Mouse (Mus musculus) inflammation-experienced regulatory T-cells, adult 6 months (primary cell): ENCODE data around the gene Il2rg. TPM values are rescaled to one million over a fixed set of nuclear protein-coding genes. Genes with fewer than 3 reads are reported as not detected.

Experiments used
- ATAC-seq: one replicate; pipeline ENCODE4 v1.8.0; 2017
- polyA plus RNA-seq, 3 experiments: library from polyadenylated mRNA; unstranded; fragments of 100-300 nt; shearing (Covaris generic); gene quantifications; one replicate each; pipeline ENCODE4 v1.2.1; 2017

The Il2rg gene
- polyA plus RNA-seq, 3 experiments from 2014 or later: 1,580 to 1,755 (median 1,720) TPM

DNA sequence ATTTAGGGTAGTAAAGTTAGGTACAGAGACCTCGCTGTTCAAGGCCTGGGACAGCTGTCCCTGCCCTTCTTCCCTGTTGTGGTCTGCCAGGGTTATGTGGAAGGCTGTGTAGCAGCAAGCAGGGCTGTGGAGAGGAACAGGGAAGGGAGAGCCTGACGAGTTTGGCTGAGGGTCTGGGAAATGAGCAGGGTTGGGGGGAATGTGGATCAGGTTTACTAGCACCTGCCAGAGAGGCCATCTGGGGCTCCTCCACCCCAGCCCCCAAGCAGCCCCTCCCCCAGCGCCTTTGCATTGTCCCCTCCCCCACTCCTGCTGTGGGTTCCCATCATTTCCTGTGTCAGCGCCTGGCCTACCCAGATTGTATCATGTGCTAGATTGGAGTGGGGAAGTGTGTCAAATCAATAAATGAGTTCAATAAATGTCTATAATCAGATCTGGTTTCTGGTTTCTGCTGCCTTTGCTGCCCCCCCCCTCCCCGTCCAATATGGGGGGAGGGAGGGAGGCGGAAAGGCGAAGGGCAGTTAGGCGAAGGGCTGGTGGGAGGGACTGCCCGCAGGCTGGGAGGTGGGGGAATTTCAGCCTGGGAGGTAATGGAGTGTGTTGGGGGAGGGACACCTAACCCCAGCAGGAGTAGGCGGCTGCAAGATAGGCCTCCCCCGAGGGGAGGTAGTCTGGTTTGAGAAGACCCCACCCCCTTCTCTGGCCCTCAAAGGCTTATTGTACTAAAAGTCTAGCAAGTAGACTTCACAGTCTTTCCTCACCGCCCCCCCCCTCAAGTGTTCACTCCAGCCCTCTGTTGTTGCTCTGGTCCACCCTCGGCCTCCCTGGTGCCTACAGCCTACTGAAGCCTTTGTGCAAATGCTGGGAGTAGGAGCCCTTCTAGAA, 7.4 kb downstream of the Il2rg start:
- peak; percentile 36 for ATAC-seq

GRCm38 (mm10) chrX:101256603-101257002, 11.5 kb downstream of the Il2rg start:
- no peak for ATAC-seq

DNA sequence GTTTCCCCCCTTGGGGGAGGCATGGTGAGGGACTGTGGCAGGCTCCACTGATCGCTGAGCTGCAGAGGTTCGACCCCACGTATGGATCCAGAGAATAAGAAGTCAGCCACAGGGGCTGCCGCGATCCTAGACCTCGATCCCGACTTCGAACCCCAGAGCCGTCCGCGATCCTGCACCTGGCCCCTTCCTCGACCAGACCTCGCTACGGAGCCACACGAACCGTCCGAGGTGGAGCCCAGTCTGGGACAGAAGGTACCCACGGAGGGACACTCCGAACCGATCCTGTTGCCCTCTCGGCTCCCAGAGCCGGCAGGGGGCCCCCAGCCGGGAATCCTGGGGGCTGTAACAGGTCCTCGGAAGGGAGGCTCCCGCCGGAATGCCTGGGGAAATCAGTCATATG, 13.3 kb downstream of the Il2rg start:
- ATAC-seq: peak; percentile 16

GRCm38 (mm10) chrX:101253952-101254729, 13.9 kb downstream of the Il2rg start, which contains the start of gene Foxo4:
Gene Foxo4 (plus strand): TSS chrX:101254528.
- ATAC-seq: peak; percentile 83

DNA sequence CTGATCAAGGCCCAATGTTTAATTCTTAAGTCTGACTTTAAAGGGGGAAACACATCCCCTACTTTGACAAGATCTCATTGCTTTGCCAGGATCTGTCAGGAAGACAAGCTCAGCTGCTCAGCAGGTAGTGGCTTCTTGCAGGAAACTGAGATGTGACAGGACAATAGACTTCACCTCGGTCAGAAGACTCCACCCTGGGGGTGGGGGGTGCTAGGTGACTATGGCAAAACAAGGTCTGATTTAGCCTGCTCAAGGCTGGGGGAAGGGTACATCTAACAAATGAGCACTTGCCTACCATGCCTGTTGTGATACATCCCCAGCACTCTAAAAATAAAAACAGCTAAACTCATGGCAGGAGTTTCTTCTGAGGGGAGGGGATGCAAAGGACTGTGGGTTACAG, 23.0 kb downstream of the Il2rg start:
- ATAC-seq: no peak

DNA sequence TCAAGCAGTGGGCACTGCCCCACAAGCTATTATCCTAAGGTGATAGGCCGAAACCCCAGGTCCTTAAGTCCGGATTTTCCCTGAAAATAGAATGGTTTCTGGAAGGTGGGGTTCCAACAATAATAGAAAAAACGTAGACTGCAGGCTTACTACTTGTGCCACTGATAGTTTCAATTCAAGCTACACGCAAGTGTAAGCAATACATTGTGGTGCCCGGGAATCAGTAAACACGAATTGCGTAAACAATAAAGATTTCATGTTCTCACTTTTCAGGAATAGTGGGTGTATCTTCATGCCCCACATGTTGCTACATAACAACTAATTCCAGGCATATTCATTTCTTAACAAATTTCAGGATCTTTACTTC, 45.3 kb downstream of the Il2rg start:
- no peak for ATAC-seq

GRCm38 (mm10) chrX:101221834-101222795, 45.9 kb downstream of the Il2rg start, which contains the start of gene Snx12:
Gene Snx12 (minus strand): TSS chrX:101222563.
- ATAC-seq: peak; percentile 93

Other genes with a start within 250 kb of the Il2rg start
- gene Tex11, start 208.6 kb downstream of the Il2rg start, polyA plus RNA-seq: 1 to 10 TPM in 1 of 3 experiments, not detected in 2; 2.7 TPM
- gene Slc7a3, start 182.2 kb downstream of the Il2rg start, polyA plus RNA-seq: 1 to 10 TPM in 1 of 3 experiments, under 1 TPM in 1, not detected in 1; 0.63 to 1.2 TPM
- gene Snx12, start 45.7 kb downstream of the Il2rg start, polyA plus RNA-seq: 10 to 100 TPM; 43.0 to 58.6 (median 44.6) TPM
- 1 to 10 TPM; 3.6 to 4.7 (median 4.7) TPM for gene Foxo4, start 13.7 kb downstream of the Il2rg start, polyA plus RNA-seq
- 1 to 10 TPM in 2 of 3 experiments, not detected in 1; 2.1 to 2.6 TPM for gene Gm614, start 4.3 kb downstream of the Il2rg start, polyA plus RNA-seq
- 1 to 10 TPM in 1 of 3 experiments, not detected in 2; 1.3 TPM for gene Gm20489, start 768 bp upstream of the Il2rg start, polyA plus RNA-seq
- 10 to 100 TPM; 55.5 to 98.4 (median 75.3) TPM for gene Med12, start 5.8 kb upstream of the Il2rg start, polyA plus RNA-seq
- gene Nlgn3, start 30.9 kb upstream of the Il2rg start, polyA plus RNA-seq: under 1 TPM in 2 of 3 experiments, not detected in 1; 0.15 to 0.23 TPM
- not detected for gene Gjb1, start 108.1 kb upstream of the Il2rg start, polyA plus RNA-seq
- 10 to 100 TPM; 12.3 to 22.1 (median 15.8) TPM for gene Zmym3, start 152.6 kb upstream of the Il2rg start, polyA plus RNA-seq
- gene Nono, start 161.1 kb upstream of the Il2rg start, polyA plus RNA-seq: 100 to 1,000 TPM; 343 to 390 (median 352) TPM
- under 1 TPM in 2 of 3 experiments, not detected in 1; 0.26 to 0.73 TPM for gene Itgb1bp2, start 180.8 kb upstream of the Il2rg start, polyA plus RNA-seq